Mouse (Mus musculus) neural tube, embryonic 11.5 days (tissue): ENCODE measurements around the gene Sco2. TPM values are rescaled to one million over a fixed set of nuclear protein-coding genes. Genes with fewer than 3 reads are reported as not detected.

ENCODE experiments used
- ATAC-seq: fragments of 200-750 bp; cut with Nextera tagmentation; 2 replicates; pipeline ENCODE4 v1.8.0; 2017; ENCODE audit warnings: moderate number of reproducible peaks, mild to moderate bottlenecking, moderate TSS enrichment, moderate library complexity; ENCODE audit not compliant: insufficient read depth, low FRiP score, low TSS enrichment
- DNase-seq: peaks from one replicate; pipeline ENCODE4 v3.0.0-alpha.2; 2015; ENCODE audit warnings: low spot score
- H3K27ac ChIP-seq: fragments of 300-500 bp; sonication (generic); 2 replicates; pipeline ENCODE4 v1.5.1; 2014; ENCODE audit warnings: low read depth, mild to moderate bottlenecking, low read length
- H3K27me3 ChIP-seq: fragments of 300-500 bp; sonication (generic); 2 replicates; pipeline ENCODE4 v1.6.1; 2014; ENCODE audit warnings: mild to moderate bottlenecking, low read length, mixed read lengths; ENCODE audit not compliant: control insufficient read depth, insufficient read depth
- H3K36me3 ChIP-seq: fragments of 300-500 bp; sonication (generic); 2 replicates; pipeline ENCODE4 v1.6.1; 2014; ENCODE audit warnings: mild to moderate bottlenecking, low read length, moderate library complexity, mixed read lengths; ENCODE audit not compliant: control insufficient read depth, insufficient read depth
- H3K4me1 ChIP-seq: fragments of 300-500 bp; sonication (generic); 2 replicates; pipeline ENCODE4 v1.6.1; 2014; ENCODE audit warnings: low read length, mixed read lengths; ENCODE audit not compliant: control insufficient read depth, insufficient read depth
- H3K4me2 ChIP-seq: fragments of 300-500 bp; sonication (generic); 2 replicates; pipeline ENCODE4 v1.6.1; 2014; ENCODE audit warnings: low read depth, mild to moderate bottlenecking, moderate library complexity
- H3K4me3 ChIP-seq: fragments of 300-500 bp; sonication (generic); 2 replicates; pipeline ENCODE4 v1.5.1; 2014; ENCODE audit warnings: low read depth, low read length
- H3K9ac ChIP-seq: fragments of 300-500 bp; sonication (generic); 2 replicates; pipeline ENCODE4 v1.6.1; 2014; ENCODE audit warnings: mild to moderate bottlenecking, low read length
- H3K9me3 ChIP-seq: fragments of 300-500 bp; sonication (generic); 2 replicates; pipeline ENCODE4 v1.6.1; 2016; ENCODE audit warnings: low read length; ENCODE audit not compliant: control insufficient read depth
- WGBS: fragments of 180-500 bp; shearing (Covaris S2); extraction: QIAGEN DNeasy Blood & Tissue Kit; methylation state at CpG from one replicate; pipeline ENCODE4 v1.1.7; 2014; 5-methylcytosine and 5-hydroxymethylcytosine counted together
- polyA plus RNA-seq: library from polyadenylated mRNA; unstranded; fragments of >200 nt; fragmentation: Nextera tagmentation; extraction: Ambion mirVana; gene quantifications from 2 replicates; pipeline ENCODE4 v1.2.1, GENCODE M21; 2014

Gene Sco2
- 6.0 and 8.8 TPM in 2 replicates for polyA plus RNA-seq

DNA sequence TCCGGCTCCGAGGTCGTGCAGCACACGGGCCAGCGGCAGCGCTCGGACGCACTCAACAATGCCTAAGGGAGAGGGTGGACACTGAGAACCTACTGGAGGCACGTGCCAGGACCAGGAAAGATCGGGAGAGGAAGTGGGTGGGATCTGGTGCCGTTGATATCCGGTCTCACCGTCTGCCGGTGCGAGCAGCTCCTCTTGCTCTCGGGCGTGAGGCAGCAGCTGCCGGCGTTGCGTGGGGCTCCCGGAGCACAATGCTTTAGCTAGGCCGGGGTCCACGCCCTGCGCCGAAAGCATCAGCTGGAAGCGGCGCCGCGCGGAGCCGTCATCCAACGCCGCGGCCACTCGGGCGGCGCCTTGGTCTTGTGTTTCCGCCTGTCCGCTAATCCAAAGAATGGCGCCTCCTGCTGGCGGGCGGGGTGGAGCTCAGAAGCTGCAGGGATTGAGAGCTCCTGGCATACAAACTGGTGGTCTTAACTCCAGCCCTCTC lies at the start of gene Sco2:
TSS of gene Sco2 (minus strand) at position 85 of the 487 bp plus-strand sequence.
- Histone ChIP-seq H3K9me3 (no peaks in the 10 kb centered on the region), H3K36me3 (peaks cover 26% of the 10 kb centered on the region), H3K4me2 (peak within 1 kb of the TSS; percentile 71), H3K4me3 (peak within 1 kb of the TSS; percentile 63), H3K27ac (peak within 1 kb of the TSS; percentile 89), H3K9ac (peak within 1 kb of the TSS; percentile 84), H3K4me1 (peaks cover 10% of the 10 kb centered on the region; the same call in 1 of the 2 replicates), H3K27me3 (peaks cover 27% of the 10 kb centered on the region)
- peak; percentile 82 for ATAC-seq
- peak; percentile 95 for DNase-seq
- WGBS = under 1% methylated on average over 42 of the region's 42 CpGs

GRCm38 (mm10) chr15:89421938-89422337 lies 48.3 kb upstream of the Sco2 start:
- Histone ChIP-seq H3K9me3 (no peaks in the 10 kb centered on the region), H3K4me2 (no peak overlapping the region), H3K9ac (no peak overlapping the region), H3K27ac (no peak overlapping the region), H3K36me3 (no peaks in the 10 kb centered on the region), H3K27me3 (no peaks in the 10 kb centered on the region), H3K4me1 (no peaks in the 10 kb centered on the region), H3K4me3 (no peak overlapping the region)
- no peak for ATAC-seq
- WGBS = 94% methylated on average over 9 of the region's 9 CpGs
- DNase-seq = no peak

DNA sequence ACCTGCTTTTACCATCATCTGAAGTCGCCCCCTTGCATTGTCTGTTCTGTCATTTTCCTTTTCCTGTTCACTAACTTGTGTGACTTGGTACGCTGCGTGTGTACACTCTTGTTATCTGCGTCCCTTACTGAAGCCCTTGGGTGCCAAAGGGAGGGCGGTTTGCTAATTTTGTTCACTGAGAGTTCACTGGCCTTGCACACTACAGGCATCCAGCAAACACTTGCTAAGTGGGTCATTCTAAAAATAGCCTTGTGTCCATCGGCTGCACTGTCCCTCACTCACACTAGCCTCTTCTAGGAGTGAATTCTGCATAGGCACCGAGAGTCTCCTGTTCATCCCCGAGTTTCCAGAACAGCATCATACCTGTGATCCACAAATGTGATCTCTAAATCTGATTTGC lies 41.6 kb upstream of the Sco2 start:
- Histone ChIP-seq H3K4me3 (no peak overlapping the region), H3K9me3 (no peaks in the 10 kb centered on the region), H3K27me3 (no peaks in the 10 kb centered on the region), H3K36me3 (no peaks in the 10 kb centered on the region), H3K4me2 (no peak overlapping the region), H3K4me1 (no peaks in the 10 kb centered on the region), H3K27ac (no peak overlapping the region), H3K9ac (no peak overlapping the region)
- ATAC-seq (no peak), DNase-seq (no peak)
- WGBS = 90% methylated on average over 8 of the region's 8 CpGs

- H3K27me3 ChIP-seq = no peaks in the 10 kb centered on the region
- H3K9me3 ChIP-seq = no peaks in the 10 kb centered on the region; the same call in 1 of the 2 replicates
- H3K9ac ChIP-seq = no peak within 1 kb of the TSS
- no peak within 1 kb of the TSS for H3K4me2 ChIP-seq
- DNase-seq (no peak), ATAC-seq (no peak)
- 86% methylated on average over 22 of the region's 24 CpGs for WGBS
- no peaks in the 10 kb centered on the region for H3K36me3 ChIP-seq
- no peak within 1 kb of the TSS for H3K4me3 ChIP-seq
- no peak within 1 kb of the TSS for H3K27ac ChIP-seq
- no peaks in the 10 kb centered on the region for H3K4me1 ChIP-seq
These were observed 36.5 kb upstream of the Sco2 start, which contains the start of gene Syce3 for GRCm38 (mm10) chr15:89410118-89410517. TSS of gene Syce3 (minus strand) at chr15:89410503.

DNA sequence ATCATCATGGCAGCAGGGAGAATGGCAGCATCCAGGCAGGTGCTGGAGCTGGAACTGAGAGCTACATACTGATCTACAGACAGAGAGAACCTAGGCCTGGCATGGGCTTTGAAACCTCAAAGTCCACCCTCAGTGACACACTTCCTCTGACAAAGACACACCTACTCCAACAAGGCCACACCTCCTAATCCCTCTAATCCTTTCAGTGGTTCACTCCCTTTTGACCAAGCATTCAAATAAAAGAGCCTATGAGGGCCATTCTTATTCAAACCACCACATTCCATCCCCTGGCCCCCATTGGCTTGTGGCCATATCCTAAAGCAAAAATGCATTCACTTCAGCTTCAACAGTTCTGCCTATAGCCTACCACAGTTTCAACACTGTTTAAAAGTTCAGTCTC lies 33.0 kb upstream of the Sco2 start:
- Histone ChIP-seq H3K4me2 (no peak overlapping the region), H3K4me3 (no peak overlapping the region), H3K4me1 (no peaks in the 10 kb centered on the region), H3K9me3 (no peaks in the 10 kb centered on the region; the same call in 1 of the 2 replicates), H3K27ac (no peak overlapping the region), H3K36me3 (no peaks in the 10 kb centered on the region), H3K27me3 (no peaks in the 10 kb centered on the region), H3K9ac (no peak overlapping the region)
- ATAC-seq = no peak
- DNase-seq = no peak

DNA sequence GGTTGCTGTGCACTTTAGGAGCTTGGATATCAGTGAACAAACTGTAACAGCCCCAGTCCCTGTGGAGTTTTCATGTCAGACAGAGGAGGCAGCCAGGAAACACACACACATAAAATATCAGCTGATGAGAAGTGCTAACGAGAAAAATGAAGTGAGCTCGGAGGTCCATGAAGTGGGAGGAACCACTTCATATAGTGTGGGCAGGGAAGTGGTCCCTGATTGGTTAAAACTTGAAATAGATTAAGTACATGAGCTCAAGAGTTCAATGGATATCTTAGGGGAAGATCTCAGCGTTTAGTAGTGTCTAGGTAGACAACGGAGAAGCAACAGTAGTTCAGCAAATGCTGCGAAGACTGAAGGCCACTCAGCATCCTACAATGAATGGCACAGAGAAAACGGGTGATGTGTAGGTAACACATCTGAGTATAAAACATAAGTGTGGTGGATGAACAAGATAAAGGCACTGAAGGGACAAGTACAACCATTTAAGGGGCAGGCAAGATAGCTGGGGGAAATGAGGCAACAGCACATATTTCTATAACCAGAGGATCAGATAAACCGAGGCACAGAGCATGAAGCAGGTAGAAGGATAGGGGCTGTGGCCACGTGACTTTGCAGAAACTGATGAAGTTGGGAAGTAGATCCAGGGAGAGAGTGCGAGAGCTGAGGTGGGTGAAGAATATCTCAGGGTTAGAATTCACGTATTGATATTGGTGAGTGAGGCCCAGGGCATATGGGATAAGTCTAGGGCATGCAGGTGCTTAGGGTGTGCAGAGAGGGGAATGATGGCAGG lies 31.4 kb upstream of the Sco2 start:
- no peak for DNase-seq
- no peaks in the 10 kb centered on the region; the same call in 1 of the 2 replicates for H3K9me3 ChIP-seq
- H3K4me3 ChIP-seq = no peak overlapping the region
- no peak overlapping the region for H3K27ac ChIP-seq
- no peaks in the 10 kb centered on the region for H3K27me3 ChIP-seq
- H3K36me3 ChIP-seq = no peaks in the 10 kb centered on the region
- WGBS = 87% methylated on average over 10 of the region's 10 CpGs
- no peaks in the 10 kb centered on the region for H3K4me1 ChIP-seq
- H3K9ac ChIP-seq = no peak overlapping the region
- no peak overlapping the region for H3K4me2 ChIP-seq
- ATAC-seq = no peak

DNA sequence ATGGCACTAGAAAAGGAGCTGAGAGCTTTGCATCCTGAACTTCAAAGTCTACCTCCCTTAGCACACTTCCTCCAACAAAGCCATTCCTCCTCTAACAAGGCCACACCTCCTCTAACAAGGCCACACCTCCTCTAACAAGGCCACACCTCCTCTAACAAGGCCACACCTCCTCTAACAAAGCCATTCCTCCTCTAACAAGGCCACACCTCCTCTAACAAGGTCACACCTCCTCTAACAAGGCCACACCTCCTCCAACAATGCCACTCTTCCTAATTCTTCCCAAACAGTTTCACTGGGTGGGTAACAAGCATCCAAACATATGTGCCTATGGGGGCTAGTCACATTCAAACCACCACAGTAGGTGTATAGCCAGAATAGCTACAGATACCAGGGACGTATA lies 28.8 kb upstream of the Sco2 start:
- no peak for DNase-seq
- ATAC-seq = no peak
- Histone ChIP-seq H3K9me3 (no peaks in the 10 kb centered on the region), H3K36me3 (no peaks in the 10 kb centered on the region), H3K4me2 (no peak overlapping the region), H3K27ac (no peak overlapping the region), H3K4me3 (no peak overlapping the region), H3K27me3 (no peaks in the 10 kb centered on the region), H3K4me1 (no peaks in the 10 kb centered on the region), H3K9ac (no peak overlapping the region)
- 86% methylated on average over 1 of the region's 1 CpGs for WGBS

DNA sequence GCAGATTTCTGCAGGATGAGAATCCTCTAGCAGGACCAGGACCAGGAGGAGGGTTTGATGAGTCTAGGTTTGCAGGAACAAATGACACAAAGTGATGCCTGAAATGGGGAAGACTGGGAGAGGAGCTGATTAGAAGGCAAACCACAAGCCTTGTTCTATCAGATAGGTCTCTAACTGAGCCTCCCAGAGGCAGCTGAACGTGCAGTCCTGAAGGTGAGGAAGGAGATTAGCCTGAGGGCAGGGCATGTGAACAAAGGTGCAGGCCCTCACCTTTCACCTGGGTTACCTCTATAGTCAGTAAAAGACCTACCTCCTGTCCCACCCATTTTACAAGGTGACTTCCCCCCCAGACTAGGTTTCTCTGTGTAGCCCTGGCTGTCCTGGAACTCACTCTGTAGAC lies 26.1 kb upstream of the Sco2 start:
- no peak overlapping the region for H3K4me3 ChIP-seq
- WGBS = 62% methylated on average over 1 of the region's 1 CpGs
- H3K27me3 ChIP-seq = no peaks in the 10 kb centered on the region
- DNase-seq (no peak), ATAC-seq (no peak)
- no peaks in the 10 kb centered on the region for H3K4me1 ChIP-seq
- no peak overlapping the region for H3K27ac ChIP-seq
- H3K4me2 ChIP-seq = no peak overlapping the region
- no peaks in the 10 kb centered on the region for H3K36me3 ChIP-seq
- H3K9me3 ChIP-seq = no peaks in the 10 kb centered on the region
- no peak overlapping the region for H3K9ac ChIP-seq

DNA sequence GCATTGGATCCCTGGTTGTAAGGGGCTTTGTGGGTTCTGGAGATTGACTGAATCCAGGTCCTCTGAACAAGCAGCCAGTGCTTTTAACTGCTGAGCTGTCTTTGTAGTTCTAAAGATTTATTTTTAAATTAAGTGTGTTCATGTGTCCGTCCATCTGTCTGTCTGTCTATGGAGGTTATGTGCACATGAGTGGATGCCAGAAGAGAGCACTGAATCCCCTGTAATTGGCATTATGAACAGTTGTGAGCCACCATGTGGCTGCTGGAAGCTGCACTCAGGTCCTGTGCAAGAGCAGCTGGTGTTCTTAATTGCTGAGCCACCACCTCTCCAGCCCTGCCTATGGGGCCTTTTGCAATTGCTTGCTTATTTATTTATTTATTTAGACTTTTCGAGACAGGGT lies 24.5 kb upstream of the Sco2 start:
- no peaks in the 10 kb centered on the region for H3K27me3 ChIP-seq
- 78% methylated on average over 2 of the region's 2 CpGs for WGBS
- no peak overlapping the region for H3K9ac ChIP-seq
- DNase-seq (no peak), ATAC-seq (no peak)
- no peak overlapping the region for H3K27ac ChIP-seq
- H3K36me3 ChIP-seq = no peaks in the 10 kb centered on the region
- no peak overlapping the region for H3K4me2 ChIP-seq
- H3K4me3 ChIP-seq = no peak overlapping the region
- no peaks in the 10 kb centered on the region for H3K4me1 ChIP-seq
- no peaks in the 10 kb centered on the region for H3K9me3 ChIP-seq
